Mouse (Mus musculus) forebrain, postnatal 0 days (tissue): ENCODE data around the gene Zbtb46. TPM values are rescaled to one million over a fixed set of nuclear protein-coding genes. Genes with fewer than 3 reads are reported as not detected.
A peak's percentile ranks its signal among the peaks of the same experiment; 100 is the strongest.

ENCODE experiments used
- ATAC-seq: fragments of 200-750 bp; cut with Nextera tagmentation; 2 replicates; pipeline ENCODE4 v1.8.0; 2017; ENCODE audit warnings: mild to moderate bottlenecking, moderate library complexity
- DNase-seq: peaks from one replicate; pipeline ENCODE4 v3.0.0-alpha.2; 2015
- H3K27ac ChIP-seq: fragments of 300-500 bp; sonication (generic); 2 replicates; pipeline ENCODE4 v1.5.1; 2014; ENCODE audit warnings: low read depth, mild to moderate bottlenecking, antibody characterized with exemption, low read length, moderate library complexity, mixed read lengths
- H3K27me3 ChIP-seq: fragments of 300-500 bp; sonication (generic); 2 replicates; pipeline ENCODE4 v1.6.1; 2014; ENCODE audit warnings: mild to moderate bottlenecking, low read length, mixed read lengths; ENCODE audit not compliant: insufficient read depth
- H3K36me3 ChIP-seq: fragments of 300-500 bp; sonication (generic); 2 replicates; pipeline ENCODE4 v1.6.1; 2014; ENCODE audit warnings: mild to moderate bottlenecking, moderate library complexity; ENCODE audit not compliant: insufficient read depth
- H3K4me1 ChIP-seq: fragments of 300-500 bp; sonication (generic); 2 replicates; pipeline ENCODE4 v1.6.1; 2014; ENCODE audit warnings: antibody characterized with exemption; ENCODE audit not compliant: insufficient read depth
- H3K4me2 ChIP-seq: fragments of 300-500 bp; sonication (generic); 2 replicates; pipeline ENCODE4 v1.6.1; 2014; ENCODE audit warnings: low read depth, mild to moderate bottlenecking, moderate library complexity
- H3K4me3 ChIP-seq: fragments of 300-500 bp; sonication (generic); 2 replicates; pipeline ENCODE4 v1.5.1; 2014; ENCODE audit warnings: low read depth, low read length, mixed read lengths
- H3K9ac ChIP-seq: fragments of 300-500 bp; sonication (generic); 2 replicates; pipeline ENCODE4 v1.6.1; 2014; ENCODE audit warnings: mild to moderate bottlenecking
- H3K9me3 ChIP-seq: fragments of 300-500 bp; sonication (generic); 2 replicates; pipeline ENCODE4 v1.6.1; 2016; ENCODE audit warnings: low read length
- CTCF ChIP-seq: sonication (generic); IDR thresholded peaks from 2 replicates; pipeline ENCODE4 v1.5.1; 2016; ENCODE audit warnings: antibody characterized with exemption, control low read depth, low read depth
- WGBS: fragments of 180-500 bp; shearing (Covaris S2); extraction: QIAGEN DNeasy Blood & Tissue Kit; methylation state at CpG from one replicate; pipeline ENCODE4 v1.1.7; 2014; 5-methylcytosine and 5-hydroxymethylcytosine counted together
- polyA plus RNA-seq: library from polyadenylated mRNA; unstranded; fragments of >200 nt; fragmentation: Nextera tagmentation; extraction: Ambion mirVana; gene quantifications from 2 replicates; pipeline ENCODE4 v1.2.1, GENCODE M21; 2015
- total RNA-seq: library from RNA; depleted of rRNA; stranded (reverse); fragments of >200 nt; gene quantifications from 2 replicates; pipeline ENCODE4 v1.2.3, GENCODE M21; 2014

The Zbtb46 gene
- total and polyA plus RNA-seq, 2 experiments from 2014 or later = 11.0 to 17.7 TPM

DNA sequence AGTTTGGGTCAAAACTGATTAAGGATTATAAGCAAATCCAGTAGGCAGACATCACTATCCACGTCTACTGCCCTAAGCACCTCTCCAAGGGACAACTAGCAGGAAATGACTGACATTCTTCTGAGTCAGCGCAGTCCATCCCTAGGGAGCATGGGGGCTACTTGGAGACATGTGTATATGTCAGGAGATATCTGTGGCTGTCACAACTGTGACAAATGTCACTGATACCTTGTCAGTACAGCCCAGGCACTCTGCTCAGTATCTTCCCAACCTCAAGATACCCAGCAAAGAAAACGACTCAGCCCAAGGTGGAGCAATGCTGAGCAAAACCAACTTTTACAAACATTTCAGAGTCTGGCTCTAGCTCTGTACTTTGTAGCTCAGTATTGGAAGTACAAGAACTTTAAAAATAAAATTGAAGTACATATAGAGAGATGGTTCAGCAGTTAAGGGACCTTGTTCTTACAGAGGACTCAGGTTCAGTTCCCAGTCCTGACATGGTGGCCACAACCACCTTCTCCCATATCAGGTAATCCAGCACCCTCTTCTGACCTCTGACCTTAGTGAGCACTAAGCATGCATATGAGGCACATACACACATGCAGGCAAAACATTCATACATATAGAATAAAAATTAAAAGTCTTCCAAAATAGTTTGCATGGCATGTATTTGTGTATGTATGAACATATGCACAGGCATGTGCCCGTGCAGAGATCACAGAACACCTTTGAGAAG is 38.2 kb downstream of the Zbtb46 start:
- Histone ChIP-seq H3K4me1 (peaks cover 3% of the 10 kb centered on the region; the same call in 1 of the 2 replicates), H3K27ac (no peak overlapping the region), H3K9ac (no peak overlapping the region), H3K27me3 (no peaks in the 10 kb centered on the region), H3K9me3 (no peaks in the 10 kb centered on the region), H3K4me2 (no peak overlapping the region), H3K4me3 (no peak overlapping the region), H3K36me3 (peaks cover 19% of the 10 kb centered on the region)
- WGBS = 80% methylated on average over 4 of the region's 4 CpGs
- no peak for DNase-seq
- no peak for TF ChIP-seq CTCF
- no peak for ATAC-seq

DNA sequence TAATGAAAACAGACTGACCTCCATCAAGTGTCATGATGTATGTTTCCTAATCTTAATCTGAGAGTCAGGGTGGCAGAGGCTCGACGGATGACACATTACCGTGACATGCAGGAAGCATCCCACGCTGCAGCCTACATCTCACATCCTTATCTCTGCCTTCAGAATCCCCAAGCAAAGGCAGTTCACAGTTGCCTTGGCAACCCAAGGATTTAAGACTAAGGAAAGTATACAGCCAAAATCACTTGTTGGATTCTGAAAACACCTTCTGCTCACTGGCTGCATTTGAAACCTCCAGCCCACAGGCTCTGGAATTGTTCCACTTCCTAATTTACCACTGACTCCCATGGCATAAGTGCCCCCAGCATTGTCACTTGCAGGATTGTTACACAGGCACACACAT is 38.8 kb downstream of the Zbtb46 start:
- no peak overlapping the region for H3K9ac ChIP-seq
- peaks cover 19% of the 10 kb centered on the region for H3K36me3 ChIP-seq
- no peak overlapping the region for H3K4me3 ChIP-seq
- no peak overlapping the region for H3K4me2 ChIP-seq
- WGBS = 62% methylated on average over 4 of the region's 4 CpGs
- no peaks in the 10 kb centered on the region for H3K9me3 ChIP-seq
- ATAC-seq (peak; percentile 91), DNase-seq (peak; percentile 67)
- no peak for TF ChIP-seq CTCF
- H3K27me3 ChIP-seq = no peaks in the 10 kb centered on the region
- peaks cover 3% of the 10 kb centered on the region; the same call in 1 of the 2 replicates for H3K4me1 ChIP-seq
- H3K27ac ChIP-seq = 0 out of 2 replicates have a peak overlapping the region, but pooled peaks have one; percentile 31

- H3K36me3 ChIP-seq = peaks cover 19% of the 10 kb centered on the region
- no peak overlapping the region for H3K4me3 ChIP-seq
- no peaks in the 10 kb centered on the region for H3K9me3 ChIP-seq
- ATAC-seq (no peak), DNase-seq (no peak)
- H3K9ac ChIP-seq = no peak overlapping the region
- no peak overlapping the region for H3K4me2 ChIP-seq
- TF ChIP-seq CTCF = no peak
- no peaks in the 10 kb centered on the region for H3K27me3 ChIP-seq
- H3K27ac ChIP-seq = no peak overlapping the region
- peaks cover 3% of the 10 kb centered on the region; the same call in 1 of the 2 replicates for H3K4me1 ChIP-seq
- 84% methylated on average over 7 of the region's 7 CpGs for WGBS
These were observed 39.9 kb downstream of the Zbtb46 start for GRCm38 (mm10) chr2:181419359-181419758.

- Histone ChIP-seq H3K4me1 (peaks cover 3% of the 10 kb centered on the region; the same call in 1 of the 2 replicates), H3K9ac (no peak overlapping the region), H3K27me3 (no peaks in the 10 kb centered on the region), H3K4me3 (no peak overlapping the region), H3K36me3 (no peaks in the 10 kb centered on the region; the same call in 1 of the 2 replicates), H3K4me2 (no peak overlapping the region), H3K27ac (no peak overlapping the region), H3K9me3 (no peaks in the 10 kb centered on the region)
- WGBS = 48% methylated on average over 3 of the region's 3 CpGs
- no peak for ATAC-seq
- no peak for DNase-seq
- no peak for TF ChIP-seq CTCF
These were observed 43.3 kb downstream of the Zbtb46 start for GRCm38 (mm10) chr2:181415945-181416344.

DNA sequence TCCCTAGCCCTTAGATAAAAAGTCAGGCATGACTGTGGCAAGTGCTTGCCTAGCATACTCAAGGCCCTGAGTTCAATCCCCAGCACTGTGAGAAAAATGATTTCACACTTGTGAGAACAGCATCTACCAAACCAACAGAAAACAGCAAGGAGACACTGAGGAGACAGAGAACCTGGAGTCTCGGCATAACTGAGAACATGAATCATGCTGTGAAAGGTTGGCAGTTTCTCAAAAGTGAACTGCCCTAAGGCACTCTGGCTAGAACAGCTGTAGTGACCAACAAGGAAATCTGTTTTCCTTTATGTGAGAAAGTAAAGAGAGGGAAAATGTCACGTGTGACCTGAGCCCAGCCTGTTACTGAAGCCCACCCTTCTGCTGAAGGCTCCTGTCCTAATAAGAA is 46.1 kb downstream of the Zbtb46 start:
- no peak for ATAC-seq
- no peak for DNase-seq

GRCm38 (mm10) chr2:181410760-181411473 is 48.3 kb downstream of the Zbtb46 start:
- peak; percentile 74 for TF ChIP-seq CTCF
- H3K4me1 ChIP-seq = no peaks in the 10 kb centered on the region
- H3K9me3 ChIP-seq = no peaks in the 10 kb centered on the region
- H3K4me2 ChIP-seq = no peak overlapping the region
- H3K9ac ChIP-seq = no peak overlapping the region
- H3K36me3 ChIP-seq = no peaks in the 10 kb centered on the region
- 32% methylated on average over 4 of the region's 4 CpGs for WGBS
- H3K4me3 ChIP-seq = no peak overlapping the region
- H3K27ac ChIP-seq = no peak overlapping the region
- ATAC-seq = peak; percentile 83
- no peaks in the 10 kb centered on the region for H3K27me3 ChIP-seq
- DNase-seq = peak; percentile 72

More for the DNA sequence above, 46.1 kb downstream of the Zbtb46 start:
- no peak overlapping the region for H3K9ac ChIP-seq
- no peak overlapping the region for H3K4me2 ChIP-seq
- TF ChIP-seq CTCF = no peak
- no peaks in the 10 kb centered on the region for H3K36me3 ChIP-seq
- no peak overlapping the region for H3K4me3 ChIP-seq
- no peak overlapping the region for H3K27ac ChIP-seq
- H3K27me3 ChIP-seq = no peaks in the 10 kb centered on the region
- no peaks in the 10 kb centered on the region for H3K4me1 ChIP-seq
- 51% methylated on average over 2 of the region's 2 CpGs for WGBS
- no peaks in the 10 kb centered on the region for H3K9me3 ChIP-seq

- H3K4me2 ChIP-seq = no peak overlapping the region
- no peak overlapping the region for H3K27ac ChIP-seq
- ATAC-seq (no peak), DNase-seq (no peak)
- H3K9ac ChIP-seq = no peak overlapping the region
- H3K9me3 ChIP-seq = no peaks in the 10 kb centered on the region
- H3K27me3 ChIP-seq = no peaks in the 10 kb centered on the region
- H3K4me1 ChIP-seq = no peaks in the 10 kb centered on the region
- TF ChIP-seq CTCF = no peak
- 84% methylated on average over 7 of the region's 7 CpGs for WGBS
- H3K4me3 ChIP-seq = no peak overlapping the region
- H3K36me3 ChIP-seq = no peaks in the 10 kb centered on the region
These were observed 49.6 kb downstream of the Zbtb46 start for GRCm38 (mm10) chr2:181409643-181410042.
